Mouse (Mus musculus): ENCODE data around the gene Gmcl1. TPM values are rescaled to one million over a fixed set of nuclear protein-coding genes. Genes with fewer than 3 reads are reported as not detected.
A peak's percentile ranks its signal among the peaks of the same experiment; 100 is the strongest.

Gmcl1 gene
- polyA plus RNA-seq, 1 experiment from 2014 or later, result 30.0 TPM

GRCm38 (mm10) chr6:86740652-86741051 lies 7.5 kb upstream of the Gmcl1 start:
- ATAC-seq (ENCODE audit: low FRiP score, low TSS enrichment), result no peak
- H3K9ac ChIP-seq (replicated peaks; ENCODE audit: low read length), result no peak overlapping the region

DNA sequence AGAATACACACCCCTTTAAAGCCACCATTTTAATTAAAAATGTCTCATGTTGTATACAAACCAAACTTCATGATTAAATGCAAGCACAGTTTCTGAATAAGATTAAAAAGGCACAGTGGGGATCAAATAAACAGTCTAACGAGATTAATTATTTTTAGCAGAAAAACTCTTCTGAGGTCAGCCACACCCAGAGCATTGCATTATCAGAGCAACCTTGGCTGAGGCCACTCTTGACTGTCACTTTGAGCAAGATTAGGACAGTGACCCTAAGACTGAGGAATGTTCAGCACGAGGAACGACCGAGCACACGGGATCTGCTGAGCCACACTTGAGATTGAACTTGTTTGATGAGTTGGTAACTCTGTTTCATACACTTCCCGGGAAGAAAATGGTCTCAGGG lies 3.6 kb upstream of the Gmcl1 start:
- Histone ChIP-seq H3K36me3 (ENCODE audit: insufficient read depth, low read length) (no peaks in the 10 kb centered on the region; the same call in 1 of the 2 replicates), H3K4me1 (ENCODE audit: insufficient read depth, low read length) (peaks cover 11% of the 10 kb centered on the region), H3K9ac (replicated peaks; ENCODE audit: low read length) (no peak overlapping the region), H3K27me3 (ENCODE audit: insufficient read depth, low read length) (no peaks in the 10 kb centered on the region), H3K27ac (ENCODE audit: low read length) (no peak overlapping the region), H3K4me3 (ENCODE audit: low read length) (no peak overlapping the region), H3K9me3 (ENCODE audit: low read length) (no peaks in the 10 kb centered on the region), H3K4me2 (replicated peaks; ENCODE audit: low read depth, low read length) (no peak overlapping the region)
- WGBS, result 86% methylated on average over 6 of the region's 6 CpGs
- no peak for ATAC-seq (ENCODE audit: low FRiP score, low TSS enrichment)

More at GRCm38 (mm10) chr6:86740652-86741051, 7.5 kb upstream of the Gmcl1 start:
- Histone ChIP-seq H3K9me3 (ENCODE audit: low read length) (peaks cover 4% of the 10 kb centered on the region; the same call in 1 of the 2 replicates), H3K27ac (ENCODE audit: low read length) (no peak overlapping the region), H3K27me3 (ENCODE audit: insufficient read depth, low read length) (no peaks in the 10 kb centered on the region), H3K36me3 (ENCODE audit: insufficient read depth, low read length) (peaks cover 7% of the 10 kb centered on the region), H3K4me1 (ENCODE audit: insufficient read depth, low read length) (no peaks in the 10 kb centered on the region), H3K4me3 (ENCODE audit: low read length) (no peak overlapping the region), H3K4me2 (replicated peaks; ENCODE audit: low read depth, low read length) (no peak overlapping the region)
- 23% methylated on average over 3 of the region's 3 CpGs for WGBS

GRCm38 (mm10) chr6:86736313-86736712 lies 3.1 kb upstream of the Gmcl1 start:
- Histone ChIP-seq H3K9me3 (ENCODE audit: low read length) (no peaks in the 10 kb centered on the region), H3K4me3 (ENCODE audit: low read length) (no peak overlapping the region), H3K4me2 (replicated peaks; ENCODE audit: low read depth, low read length) (no peak overlapping the region)

GRCm38 (mm10) chr6:86732276-86733173 lies 658 bp downstream of the Gmcl1 start:
- Histone ChIP-seq H3K27me3 (ENCODE audit: insufficient read depth, low read length) (no peaks in the 10 kb centered on the region), H3K4me1 (ENCODE audit: insufficient read depth, low read length) (peaks cover 16% of the 10 kb centered on the region), H3K9ac (replicated peaks; ENCODE audit: low read length) (peak overlapping the region; percentile 88), H3K27ac (ENCODE audit: low read length) (peak overlapping the region; percentile 75), H3K4me2 (replicated peaks; ENCODE audit: low read depth, low read length) (peak overlapping the region; percentile 96), H3K36me3 (ENCODE audit: insufficient read depth, low read length) (peaks cover 1% of the 10 kb centered on the region; the same call in 1 of the 2 replicates), H3K4me3 (ENCODE audit: low read length) (peak overlapping the region; percentile 97), H3K9me3 (ENCODE audit: low read length) (no peaks in the 10 kb centered on the region)
- WGBS, result under 1% methylated on average over 62 of the region's 62 CpGs
- peak; percentile 68 for ATAC-seq (ENCODE audit: low FRiP score, low TSS enrichment)

More at GRCm38 (mm10) chr6:86736313-86736712, 3.1 kb upstream of the Gmcl1 start:
- 84% methylated on average over 4 of the region's 4 CpGs for WGBS
- H3K4me1 ChIP-seq (ENCODE audit: insufficient read depth, low read length), result peaks cover 11% of the 10 kb centered on the region
- H3K27me3 ChIP-seq (ENCODE audit: insufficient read depth, low read length), result no peaks in the 10 kb centered on the region
- ATAC-seq (ENCODE audit: low FRiP score, low TSS enrichment), result no peak
- no peak overlapping the region for H3K9ac ChIP-seq (replicated peaks; ENCODE audit: low read length)
- H3K27ac ChIP-seq (ENCODE audit: low read length), result no peak overlapping the region
- no peaks in the 10 kb centered on the region; the same call in 1 of the 2 replicates for H3K36me3 ChIP-seq (ENCODE audit: insufficient read depth, low read length)

GRCm38 (mm10) chr6:86728711-86729110 lies 4.5 kb downstream of the Gmcl1 start:
- Histone ChIP-seq H3K27me3 (ENCODE audit: insufficient read depth, low read length) (no peaks in the 10 kb centered on the region), H3K4me1 (ENCODE audit: insufficient read depth, low read length) (peaks cover 9% of the 10 kb centered on the region), H3K4me2 (replicated peaks; ENCODE audit: low read depth, low read length) (no peak overlapping the region), H3K4me3 (ENCODE audit: low read length) (no peak overlapping the region), H3K9me3 (ENCODE audit: low read length) (no peaks in the 10 kb centered on the region), H3K9ac (replicated peaks; ENCODE audit: low read length) (no peak overlapping the region), H3K36me3 (ENCODE audit: insufficient read depth, low read length) (peaks cover 3% of the 10 kb centered on the region; the same call in 1 of the 2 replicates), H3K27ac (ENCODE audit: low read length) (no peak overlapping the region)
- ATAC-seq (ENCODE audit: low FRiP score, low TSS enrichment), result no peak
- WGBS, result 90% methylated on average over 5 of the region's 5 CpGs

- no peak for ATAC-seq (ENCODE audit: low FRiP score, low TSS enrichment)
- WGBS, result 44% methylated on average over 3 of the region's 3 CpGs
- H3K4me2 ChIP-seq (replicated peaks; ENCODE audit: low read depth, low read length), result no peak overlapping the region
- no peaks in the 10 kb centered on the region for H3K4me1 ChIP-seq (ENCODE audit: insufficient read depth, low read length)
- H3K9me3 ChIP-seq (ENCODE audit: low read length), result no peaks in the 10 kb centered on the region
- no peaks in the 10 kb centered on the region for H3K27me3 ChIP-seq (ENCODE audit: insufficient read depth, low read length)
- H3K27ac ChIP-seq (ENCODE audit: low read length), result no peak overlapping the region; the same call in 1 of the 2 replicates
- peaks cover 12% of the 10 kb centered on the region for H3K36me3 ChIP-seq (ENCODE audit: insufficient read depth, low read length)
- H3K4me3 ChIP-seq (ENCODE audit: low read length), result no peak overlapping the region
- no peak overlapping the region for H3K9ac ChIP-seq (replicated peaks; ENCODE audit: low read length)
These were observed 11.2 kb downstream of the Gmcl1 start for GRCm38 (mm10) chr6:86721977-86722376.

- Histone ChIP-seq H3K9me3 (ENCODE audit: low read length) (no peaks in the 10 kb centered on the region), H3K36me3 (ENCODE audit: insufficient read depth, low read length) (peaks cover 15% of the 10 kb centered on the region; the same call in 1 of the 2 replicates), H3K4me3 (ENCODE audit: low read length) (no peak overlapping the region), H3K4me2 (replicated peaks; ENCODE audit: low read depth, low read length) (no peak overlapping the region), H3K9ac (replicated peaks; ENCODE audit: low read length) (no peak overlapping the region), H3K27ac (ENCODE audit: low read length) (no peak overlapping the region), H3K27me3 (ENCODE audit: insufficient read depth, low read length) (no peaks in the 10 kb centered on the region), H3K4me1 (ENCODE audit: insufficient read depth, low read length) (no peaks in the 10 kb centered on the region)
- 78% methylated on average over 4 of the region's 4 CpGs for WGBS
- ATAC-seq (ENCODE audit: low FRiP score, low TSS enrichment), result no peak
These were observed 25.0 kb downstream of the Gmcl1 start for GRCm38 (mm10) chr6:86708072-86708774.

GRCm38 (mm10) chr6:86702577-86702976 lies 30.6 kb downstream of the Gmcl1 start:
- Histone ChIP-seq H3K27ac (ENCODE audit: low read length) (no peak overlapping the region), H3K4me3 (ENCODE audit: low read length) (no peak overlapping the region), H3K4me1 (ENCODE audit: insufficient read depth, low read length) (no peaks in the 10 kb centered on the region), H3K9ac (replicated peaks; ENCODE audit: low read length) (no peak overlapping the region), H3K4me2 (replicated peaks; ENCODE audit: low read depth, low read length) (no peak overlapping the region), H3K36me3 (ENCODE audit: insufficient read depth, low read length) (peaks cover 33% of the 10 kb centered on the region), H3K9me3 (ENCODE audit: low read length) (no peaks in the 10 kb centered on the region), H3K27me3 (ENCODE audit: insufficient read depth, low read length) (no peaks in the 10 kb centered on the region)
- WGBS, result 77% methylated on average over 9 of the region's 9 CpGs
- ATAC-seq (ENCODE audit: low FRiP score, low TSS enrichment), result no peak

- H3K4me1 ChIP-seq (ENCODE audit: insufficient read depth, low read length), result no peaks in the 10 kb centered on the region
- no peak for ATAC-seq (ENCODE audit: low FRiP score, low TSS enrichment)
- peaks cover 34% of the 10 kb centered on the region for H3K36me3 ChIP-seq (ENCODE audit: insufficient read depth, low read length)
- no peaks in the 10 kb centered on the region for H3K9me3 ChIP-seq (ENCODE audit: low read length)
- no peak overlapping the region for H3K27ac ChIP-seq (ENCODE audit: low read length)
- 84% methylated on average over 6 of the region's 6 CpGs for whole genome bisulfite sequencing
- H3K4me3 ChIP-seq (ENCODE audit: low read length), result no peak overlapping the region
- H3K4me2 ChIP-seq (replicated peaks; ENCODE audit: low read depth, low read length), result no peak overlapping the region
- no peak overlapping the region for H3K9ac ChIP-seq (replicated peaks; ENCODE audit: low read length)
- H3K27me3 ChIP-seq (ENCODE audit: insufficient read depth, low read length), result no peaks in the 10 kb centered on the region
These were observed 35.3 kb downstream of the Gmcl1 start for GRCm38 (mm10) chr6:86697903-86698302.
